Mouse (Mus musculus) adrenal gland, adult 18-20 months (tissue): ENCODE results near the gene Zfp281. TPM values are rescaled to one million over a fixed set of nuclear protein-coding genes. Genes with fewer than 3 reads are reported as not detected.
A peak's percentile ranks its signal among the peaks of the same experiment; 100 is the strongest.

Experiments
- DNase-seq, 2 experiments: peaks; one replicate each; pipeline ENCODE4 v3.0.0; 2021 to 2022; ENCODE audit warnings: low spot score in 2 of 2
- total RNA-seq, 2 experiments: library from RNA; stranded (reverse); gene quantifications; 1 replicate in 1 of 2; 2 replicates in 1 of 2; pipeline ENCODE4 v1.2.3; 2021

Gene Zfp281
- total RNA-seq, 2 experiments from 2014 or later: 15.3 to 19.7 TPM

- no peak for DNase-seq
Observed at GRCm38 (mm10) chr1:136608339-136609261, 16.1 kb upstream of the Zfp281 start.

DNA sequence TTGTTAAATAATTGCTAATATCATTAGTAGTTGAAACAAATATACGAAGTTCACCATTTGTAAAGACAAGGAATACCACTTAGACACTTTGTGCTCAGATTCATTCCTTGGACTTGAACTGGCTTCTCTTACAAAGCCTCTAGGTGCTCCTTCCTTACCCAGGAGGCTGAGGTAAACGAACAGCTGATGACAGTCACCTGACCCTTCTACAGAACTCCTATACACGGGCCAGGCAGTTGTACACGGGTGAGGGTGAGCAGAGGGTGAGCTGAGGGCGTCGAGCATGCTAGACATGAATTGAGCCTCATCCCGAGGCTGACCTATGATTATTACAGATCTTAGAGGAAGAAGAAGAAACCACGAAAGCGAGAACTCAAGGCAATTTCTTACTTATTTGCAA is 12.9 kb upstream of the Zfp281 start:
- no peak for DNase-seq

DNA sequence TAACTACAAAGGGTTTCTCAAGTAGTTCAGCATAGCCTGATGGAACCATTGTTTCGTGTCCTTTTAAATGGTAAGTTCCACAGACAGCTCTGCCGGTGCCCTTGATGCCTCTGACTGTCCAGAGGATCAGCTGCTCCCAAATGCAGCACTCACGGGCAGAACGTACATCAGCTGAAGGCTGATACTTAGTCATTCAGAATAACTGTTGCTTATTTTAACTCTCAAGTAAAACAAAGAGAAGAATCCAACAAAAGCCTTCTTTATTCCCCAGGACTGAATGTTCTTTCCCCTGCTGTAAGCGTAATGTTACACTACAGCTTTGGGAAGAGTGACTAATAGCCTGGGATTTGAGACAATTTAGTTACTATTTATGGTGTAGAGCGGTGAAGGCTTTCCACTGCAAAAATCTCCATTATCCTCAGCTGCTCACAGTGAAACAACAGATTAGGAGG is 11.4 kb upstream of the Zfp281 start:
- DNase-seq: no peak

- DNase-seq: no peak
Observed at GRCm38 (mm10) chr1:136614748-136615440, 9.8 kb upstream of the Zfp281 start.

- DNase-seq: no peak
Observed at GRCm38 (mm10) chr1:136617163-136617788, 7.4 kb upstream of the Zfp281 start.

DNA sequence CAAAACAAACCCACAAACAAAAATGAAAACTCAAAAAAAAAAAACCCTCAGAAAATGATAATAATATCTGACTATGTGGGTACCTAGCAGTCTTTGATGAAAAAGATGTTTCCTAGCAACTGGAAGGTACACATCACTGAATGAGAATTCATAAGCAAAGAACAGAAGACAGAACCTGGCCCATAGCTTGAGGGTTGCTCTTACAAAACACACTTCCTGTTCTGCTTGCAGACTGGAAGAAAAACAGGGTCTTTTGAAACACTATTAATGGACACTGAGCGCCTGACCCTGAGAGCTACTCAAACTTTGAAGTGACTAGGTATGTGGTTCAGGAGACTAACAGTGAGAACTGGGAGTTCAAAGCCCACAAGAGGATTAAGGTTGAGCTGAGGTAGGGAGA is 6.1 kb upstream of the Zfp281 start:
- DNase-seq: no peak

GRCm38 (mm10) chr1:136625019-136625895 is 556 bp downstream of the Zfp281 start:
- DNase-seq: peak; percentile 45 to 60

GRCm38 (mm10) chr1:136626141-136626540 is 1.4 kb downstream of the Zfp281 start:
- DNase-seq: no peak

- no peak for DNase-seq
Observed at GRCm38 (mm10) chr1:136626756-136627155, 2.1 kb downstream of the Zfp281 start.

DNA sequence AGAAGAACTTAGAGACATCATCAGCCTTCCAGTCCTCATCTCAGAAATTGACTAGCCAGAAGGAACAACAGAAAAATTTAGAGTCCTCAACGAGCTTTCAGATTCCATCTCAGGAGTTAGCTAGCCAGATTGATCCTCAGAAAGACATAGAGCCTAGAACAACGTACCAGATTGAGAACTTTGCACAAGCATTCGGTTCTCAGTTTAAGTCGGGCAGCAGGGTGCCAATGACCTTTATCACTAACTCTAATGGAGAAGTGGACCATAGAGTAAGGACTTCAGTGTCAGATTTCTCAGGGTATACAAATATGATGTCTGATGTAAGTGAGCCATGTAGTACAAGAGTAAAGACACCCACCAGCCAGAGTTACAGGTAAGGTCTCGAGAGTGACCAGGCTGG is 2.9 kb downstream of the Zfp281 start:
- no peak for DNase-seq

DNA sequence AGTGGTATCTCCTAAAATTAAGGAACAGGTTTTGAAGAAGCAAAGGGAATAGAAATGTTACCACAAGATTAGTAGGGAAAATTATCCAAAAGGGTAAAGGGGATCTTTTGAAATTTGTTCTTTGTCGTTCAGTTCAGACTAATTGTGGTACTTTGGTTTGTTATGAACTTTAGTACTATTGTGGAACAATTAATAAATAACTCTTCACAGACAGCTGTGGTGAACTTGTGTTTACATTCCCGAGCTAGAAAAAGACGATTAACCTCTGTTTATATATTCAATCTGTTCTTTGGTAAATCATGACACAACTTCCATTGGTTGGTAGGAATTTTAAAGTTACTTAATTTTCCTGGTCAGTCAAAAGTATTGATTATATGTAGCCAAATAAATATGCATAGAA is 8.2 kb downstream of the Zfp281 start:
- DNase-seq: no peak

DNA sequence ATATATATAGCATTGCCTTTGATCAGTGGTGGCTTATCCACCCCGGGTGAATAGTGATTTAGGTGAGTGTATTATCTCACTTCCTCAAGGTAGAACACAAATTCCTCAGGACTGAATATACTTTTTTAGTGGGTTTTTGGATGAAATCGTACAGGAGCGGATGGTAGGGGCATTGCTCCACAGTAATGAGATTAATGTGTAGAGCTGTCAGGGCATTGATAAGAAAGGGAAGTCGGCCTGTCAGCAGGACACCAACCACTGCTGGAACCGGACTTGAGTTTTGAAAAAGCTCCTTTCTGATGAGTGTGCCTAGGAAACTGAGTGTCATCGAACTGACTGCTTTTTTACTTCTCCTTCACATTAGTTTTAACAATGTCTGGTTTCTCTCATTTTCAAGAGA is 10.9 kb downstream of the Zfp281 start:
- no peak for DNase-seq

GRCm38 (mm10) chr1:136636946-136637345 is 12.2 kb downstream of the Zfp281 start:
- no peak for DNase-seq

DNA sequence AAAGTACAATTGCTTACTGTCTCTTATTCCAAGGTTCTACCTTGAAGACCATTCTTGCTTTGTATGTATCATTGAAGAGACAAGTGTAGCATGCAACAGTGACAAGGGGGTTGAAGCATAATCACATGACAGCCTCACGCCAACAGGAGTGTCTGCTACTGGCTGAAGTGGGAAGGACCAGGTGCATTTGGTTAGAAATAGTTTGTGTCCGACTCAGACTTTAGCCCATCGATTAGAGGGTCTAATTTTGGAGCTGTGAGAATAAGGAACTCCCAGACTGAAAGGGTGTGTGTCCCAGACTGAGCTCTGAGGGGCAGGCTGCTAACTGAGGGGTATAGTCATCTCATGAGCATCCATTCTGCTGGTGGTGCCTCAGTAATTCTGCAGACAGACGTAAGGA is 13.0 kb downstream of the Zfp281 start:
- DNase-seq: no peak

GRCm38 (mm10) chr1:136638211-136638610 is 13.5 kb downstream of the Zfp281 start:
- no peak for DNase-seq

DNA sequence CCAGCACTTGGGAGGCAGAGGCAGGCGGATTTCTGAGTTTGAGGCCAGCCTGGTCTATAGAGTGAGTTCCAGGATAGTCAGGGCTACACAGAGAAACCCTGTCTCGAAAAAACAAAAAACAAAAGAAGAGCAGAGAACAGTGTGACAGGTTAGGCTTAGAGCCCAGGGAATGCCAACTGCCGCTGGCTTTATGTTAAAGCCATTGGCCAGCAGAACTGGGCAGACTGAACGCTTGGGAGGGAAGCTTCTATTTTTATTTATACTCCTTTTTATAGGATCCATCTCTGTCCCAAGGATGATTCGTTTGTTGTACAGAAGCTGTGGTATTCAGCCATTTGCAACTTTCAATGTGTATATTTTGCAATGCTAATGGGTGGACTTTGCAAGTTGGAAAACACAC is 14.0 kb downstream of the Zfp281 start:
- DNase-seq: no peak

GRCm38 (mm10) chr1:136639221-136639620 is 14.5 kb downstream of the Zfp281 start:
- no peak for DNase-seq

DNA sequence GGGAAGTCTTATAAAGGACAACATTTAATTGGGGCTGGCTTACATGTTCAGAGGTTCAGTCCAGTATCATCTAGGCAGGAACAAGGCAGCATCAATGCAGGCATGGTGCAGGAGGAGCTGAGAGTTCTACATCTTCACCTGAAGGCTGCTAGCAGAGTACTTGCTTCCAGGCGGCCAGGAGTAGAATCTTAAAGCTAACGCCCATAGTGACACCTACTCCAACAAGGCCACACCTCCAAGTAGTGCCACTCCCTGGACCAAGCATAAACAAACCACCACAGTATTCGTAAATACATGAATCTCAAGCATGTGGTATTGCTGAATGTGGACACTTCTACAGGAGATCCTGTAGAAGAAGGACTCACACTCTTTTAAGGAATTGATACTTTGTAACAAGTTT is 18.0 kb downstream of the Zfp281 start:
- DNase-seq: no peak

GRCm38 (mm10) chr1:136644486-136644885 is 19.8 kb downstream of the Zfp281 start:
- no peak for DNase-seq

GRCm38 (mm10) chr1:136645849-136646625 is 21.3 kb downstream of the Zfp281 start:
- no peak for DNase-seq
